In genomic region chr11:113165069-113165795, GRCm38 (mm10) we compare ENCODE assay signal across 8 mouse cellular contexts.
DNase-seq lines count a peak whose midpoint lies in the region; ATAC-seq and TF ChIP-seq lines count a peak whose summit lies in the region.

No protein-coding gene starts in this region.

- 7% methylated on average over 23 of the region's 23 CpGs for WGBS in forebrain, embryonic 16.5 days

- peak overlapping the region; percentile 50 for H3K9ac ChIP-seq in forebrain, embryonic 16.5 days (replicated peaks; ENCODE audit: low read depth, low read length)

- H3K36me3 ChIP-seq in E14TG2a.4 (ENCODE audit: insufficient read depth, low read length) = no peaks in the 10 kb centered on the region
- H3K36me3 ChIP-seq in forebrain, embryonic 16.5 days (ENCODE audit: control insufficient read depth, insufficient read depth) = no peaks in the 10 kb centered on the region

- H3K4me1 ChIP-seq in E14TG2a.4 (replicated peaks; ENCODE audit: low read depth, low read length) = peaks cover 29% of the 10 kb centered on the region
- peaks cover 27% of the 10 kb centered on the region for H3K4me1 ChIP-seq in forebrain, embryonic 16.5 days (replicated peaks; ENCODE audit: control insufficient read depth, insufficient read depth, low read length)

- peaks cover 38% of the 10 kb centered on the region for H3K27me3 ChIP-seq in E14TG2a.4 (ENCODE audit: insufficient read depth, low read length)
- no peaks in the 10 kb centered on the region for H3K27me3 ChIP-seq in forebrain, embryonic 16.5 days (replicated peaks; ENCODE audit: control insufficient read depth, insufficient read depth, low read length)

- no peaks in the 10 kb centered on the region for H3K9me3 ChIP-seq in E14TG2a.4 (ENCODE audit: low read length)
- no peaks in the 10 kb centered on the region for H3K9me3 ChIP-seq in forebrain, embryonic 16.5 days (ENCODE audit: control insufficient read depth, low read length)

- peak overlapping the region; percentile 35; the same call in 1 of the 2 replicates for H3K4me3 ChIP-seq in E14TG2a.4 (replicated peaks; ENCODE audit: low read length)
- peak overlapping the region; percentile 43 for H3K4me3 ChIP-seq in forebrain, embryonic 16.5 days (replicated peaks; ENCODE audit: low read length)

- DNase-seq in cerebellum, adult 11-12 months = peak; percentile 82
- peak; percentile 86 to 90 for DNase-seq in heart, postnatal 14 days
- DNase-seq in layer of hippocampus, adult 11-12 months (ENCODE audit: low spot score) = peak; percentile 78
- peak; percentile 69 to 76 for DNase-seq in lung, adult 18-20 months
- peak; percentile 26 for DNase-seq in thymus, postnatal 25 days

- intact Hi-C loops in heart, postnatal 14 days (cut with DNase I) = loop anchor here (1.0 to 10.0 kb wide), 5 partner anchors 320 to 1629 kb away; partner anchors contain the start of gene Sox9

- TF ChIP-seq CTCF in E14TG2a.4 (conservative IDR thresholded peaks at IDR 0.05; ENCODE audit: low read length) = peak; percentile 61

- peak; percentile 67 for ATAC-seq in forebrain, embryonic 16.5 days
- peak; percentile 23; the same call in 1 of the 2 replicates for ATAC-seq in neutrophil, adult 5-6 weeks (ENCODE audit: extremely low read depth, insufficient number of reproducible peaks, low FRiP score, poor library complexity, severe bottlenecking)

- peak overlapping the region; percentile 66 for H3K4me2 ChIP-seq in forebrain, embryonic 16.5 days (ENCODE audit: low read length)

- peak overlapping the region; percentile 23 for H3K27ac ChIP-seq in forebrain, embryonic 16.5 days (ENCODE audit: low read length)

Comparison
In these comparisons a context has a peak if more than half of its experiments do, and no peak if none do; other contexts are left out.
1. Peak in every context shown above with its lines: DNase-seq, ATAC-seq, H3K4me3 ChIP-seq and H3K27ac ChIP-seq.
2. DNase-seq: peak in every context shown above with its lines; median percentile 88 in heart, postnatal 14 days; 82 in cerebellum, adult 11-12 months; 78 in layer of hippocampus, adult 11-12 months; 72 in lung, adult 18-20 months; 26 in thymus, postnatal 25 days.